Mouse (Mus musculus) urinary bladder, postnatal 14 days (tissue): Measurements from ENCODE around the gene Bok.

Experiments used
- DNase-seq: peaks from one replicate; pipeline ENCODE4 v3.0.0; 2021; ENCODE audit warnings: low spot score

The Bok gene

GRCm38 (mm10) chr1:93742910-93743309 lies 57.5 kb downstream of the Bok start:
- no peak for DNase-seq
